Mouse (Mus musculus) T-helper 17 cell (primary cell): ENCODE data around the gene Cacna1d.

ENCODE experiments used
- in situ Hi-C, 2 experiments: fragments of 300-600 bp; cut with MboI, MseI; formaldehyde crosslinking; loops; 1 replicate in 1 of 2; 2 replicates in 1 of 2; pipeline ENCODE4 v1.15.1; 2025; ENCODE audit warnings: high pct_unique_total_duplicates in 2 of 2

Cacna1d gene

DNA sequence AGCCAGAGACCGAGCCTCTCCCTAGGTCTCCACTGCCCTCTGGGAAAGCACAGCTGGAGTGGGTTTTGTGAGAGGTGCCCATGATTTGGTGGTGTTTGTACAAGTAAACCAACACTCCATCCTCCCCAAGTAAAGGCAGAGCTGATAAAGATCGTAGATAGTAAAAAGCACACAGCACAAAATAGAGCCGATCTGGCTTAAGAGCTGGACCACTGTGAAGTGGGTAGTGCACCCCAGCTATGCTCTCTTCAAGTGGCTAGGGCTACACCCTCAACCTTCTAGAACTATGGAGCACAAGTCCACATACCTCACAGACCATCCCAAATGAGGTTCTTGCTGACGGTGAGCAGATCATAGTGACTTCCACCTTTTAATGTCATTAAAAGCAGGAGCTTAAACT is 451.8 kb downstream of the Cacna1d start:
- in situ Hi-C loops: loop anchor here in 1 of 2 experiments (5.0 kb wide), 1 partner anchor 53 kb away; no protein-coding TSS in a partner anchor

DNA sequence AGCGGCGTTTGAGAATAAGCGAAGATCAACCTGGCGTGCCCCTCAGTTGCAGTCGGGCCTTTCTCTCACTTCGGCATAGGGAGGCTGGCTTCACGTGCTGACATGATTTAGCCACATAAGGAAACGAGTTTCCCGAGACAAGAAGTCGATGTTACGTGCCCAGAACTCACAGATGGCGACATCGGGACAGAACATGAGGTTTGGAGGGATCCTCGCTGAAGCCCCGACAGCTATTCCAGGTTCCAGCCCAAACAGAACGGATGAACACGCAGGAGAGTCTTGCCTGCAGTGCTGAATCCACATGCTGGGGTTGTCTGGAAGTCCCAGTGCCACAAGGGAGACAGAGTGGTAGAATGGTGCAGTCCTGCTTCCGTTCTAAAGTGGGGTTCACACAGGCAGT is 452.8 kb downstream of the Cacna1d start:
- in situ Hi-C loops: loop anchor here in 1 of 2 experiments (5.0 kb wide), 1 partner anchor 54 kb away; no protein-coding TSS in a partner anchor

DNA sequence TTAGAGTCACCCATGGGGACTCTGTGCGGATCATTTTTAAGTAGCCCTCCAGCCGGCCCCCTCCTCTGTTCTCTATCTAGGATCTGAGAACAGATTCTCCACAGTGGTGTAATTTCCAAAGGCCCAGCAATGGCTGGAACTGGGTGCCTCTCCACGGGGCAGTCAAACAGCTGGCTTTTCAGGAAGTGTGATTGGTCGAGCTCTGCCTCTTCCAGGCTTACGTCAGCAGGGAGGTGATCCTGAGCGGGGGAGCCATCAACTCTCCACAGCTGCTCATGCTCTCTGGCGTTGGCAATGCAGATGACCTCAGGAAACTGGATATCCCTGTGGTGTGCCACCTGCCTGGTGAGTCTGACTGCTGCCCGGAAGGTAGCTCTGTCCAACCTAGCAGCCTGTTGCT is 457.9 kb downstream of the Cacna1d start:
- in situ Hi-C loops: no loop called here

DNA sequence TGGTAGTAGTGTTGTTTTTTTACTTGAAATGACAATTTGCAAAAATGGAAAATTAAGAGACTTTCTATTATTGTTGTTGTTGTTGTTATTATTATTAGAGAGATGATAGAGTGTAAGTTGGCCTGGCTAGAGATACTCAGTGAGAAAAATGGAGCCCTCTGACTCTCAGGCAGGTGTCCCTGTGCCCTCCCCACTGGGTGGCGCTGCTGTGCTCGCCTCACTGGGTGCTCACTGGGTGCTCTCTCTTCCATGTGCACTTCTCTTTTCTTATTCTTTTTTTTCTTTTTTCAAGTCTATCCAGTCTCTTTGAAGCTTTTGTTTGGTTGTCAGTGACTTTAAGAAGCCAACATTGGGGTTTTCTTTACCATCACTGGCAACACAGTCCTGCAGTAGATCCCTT is 463.9 kb downstream of the Cacna1d start:
- in situ Hi-C loops: no loop called here

- in situ Hi-C loops: no loop called here
These were observed 466.9 kb downstream of the Cacna1d start for GRCm38 (mm10) chr14:30024387-30024786.

DNA sequence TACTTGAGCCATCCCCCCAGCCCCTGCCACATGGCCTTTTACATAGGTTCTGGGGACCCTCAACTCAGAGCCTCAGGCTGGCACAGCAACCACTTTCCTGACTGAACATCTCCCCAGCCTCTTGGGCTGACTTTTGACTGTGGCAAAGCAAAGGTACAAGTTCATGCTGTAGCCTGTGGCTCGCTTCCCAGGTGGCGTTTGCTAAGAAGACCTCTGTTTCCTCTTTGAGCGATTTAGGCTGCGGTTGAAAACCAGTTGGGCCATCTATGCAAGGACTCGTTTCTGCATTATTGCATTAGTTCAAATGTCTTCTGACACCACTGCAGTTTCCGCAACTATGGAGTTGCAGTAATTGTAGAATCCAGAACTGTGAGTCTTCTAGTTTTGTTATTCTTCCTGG is 468.8 kb downstream of the Cacna1d start:
- in situ Hi-C loops: no loop called here

GRCm38 (mm10) chr14:30019792-30020575 is 471.3 kb downstream of the Cacna1d start:
- in situ Hi-C loops: loop anchor here in 1 of 2 experiments (5.0 kb wide), 1 partner anchor 1867 kb away; no protein-coding TSS in a partner anchor

DNA sequence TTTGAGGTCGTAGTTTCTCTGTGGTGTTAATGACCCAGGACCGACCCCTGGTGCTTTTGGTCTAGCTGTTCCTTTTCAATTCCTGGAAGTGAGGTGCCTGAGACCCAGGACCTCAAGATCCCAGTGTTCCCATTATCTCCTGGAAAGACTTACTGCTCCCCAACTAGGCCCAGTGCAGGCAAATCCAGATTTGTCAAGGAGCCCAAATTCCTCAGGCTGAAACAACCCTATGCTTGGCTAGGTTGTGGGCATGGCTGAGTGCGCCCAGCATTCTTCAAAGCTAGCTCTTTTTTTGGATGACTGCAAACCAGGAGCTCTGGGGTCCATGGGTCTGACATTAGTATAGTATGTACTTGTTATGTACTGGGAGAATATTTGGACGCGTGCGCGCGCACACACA is 471.9 kb downstream of the Cacna1d start:
- in situ Hi-C loops: loop anchor here in 1 of 2 experiments (5.0 kb wide), 1 partner anchor 1868 kb away; no protein-coding TSS in a partner anchor

GRCm38 (mm10) chr14:30018846-30019245 is 472.4 kb downstream of the Cacna1d start:
- in situ Hi-C loops: loop anchor here in 1 of 2 experiments (5.0 kb wide), 1 partner anchor 1868 kb away; no protein-coding TSS in a partner anchor

GRCm38 (mm10) chr14:30018463-30018801 is 472.8 kb downstream of the Cacna1d start:
- in situ Hi-C loops: loop anchor here in 1 of 2 experiments (5.0 kb wide), 1 partner anchor 1869 kb away; no protein-coding TSS in a partner anchor

GRCm38 (mm10) chr14:30017794-30018462 is 473.3 kb downstream of the Cacna1d start:
- in situ Hi-C loops: loop anchor here in 1 of 2 experiments (5.0 kb wide), 1 partner anchor 1869 kb away; no protein-coding TSS in a partner anchor

DNA sequence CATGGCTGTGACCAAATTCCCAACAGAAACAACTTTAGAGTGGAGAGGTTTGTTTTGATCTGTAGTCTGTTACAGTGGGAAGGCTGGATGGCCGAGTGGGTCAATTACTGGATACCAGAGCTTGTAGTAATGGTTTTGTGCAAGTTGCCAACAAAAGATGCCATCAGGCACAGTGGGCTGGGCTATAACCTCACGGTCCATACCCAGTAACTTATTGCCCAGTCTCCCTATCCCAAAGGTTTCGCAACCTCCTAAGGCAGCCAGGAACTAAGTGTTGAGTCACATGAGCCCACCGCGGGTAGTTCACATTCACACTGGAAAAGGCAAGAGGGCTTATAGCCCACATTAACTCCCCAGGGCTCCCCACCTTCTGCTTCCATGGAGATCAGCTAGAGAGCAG is 474.6 kb downstream of the Cacna1d start:
- in situ Hi-C loops: loop anchor here in 1 of 2 experiments (5.0 kb wide), 1 partner anchor 1871 kb away; no protein-coding TSS in a partner anchor

DNA sequence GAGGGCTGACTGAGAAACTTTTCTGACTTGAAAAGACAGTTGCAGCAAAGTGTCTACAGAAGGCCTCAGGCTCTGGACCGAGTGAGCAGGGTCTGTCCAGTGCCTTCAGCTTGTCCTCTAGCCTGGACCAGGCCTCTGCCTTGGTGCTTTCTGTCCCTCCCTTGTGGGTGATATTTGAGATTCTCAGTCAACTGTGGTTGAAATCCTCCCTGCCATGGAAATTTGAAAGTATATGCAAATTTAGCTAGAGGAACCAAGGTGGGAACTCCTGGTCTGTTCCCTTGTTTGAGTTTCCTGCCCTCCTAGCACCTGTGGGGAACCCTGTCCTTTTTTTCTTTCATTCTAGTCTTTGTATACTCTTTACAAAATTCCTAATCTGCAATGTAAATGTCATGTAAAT is 476.2 kb downstream of the Cacna1d start:
- in situ Hi-C loops: loop anchor here in 1 of 2 experiments (5.0 kb wide), 1 partner anchor 1872 kb away; no protein-coding TSS in a partner anchor

- in situ Hi-C loops: no loop called here
These were observed 476.8 kb downstream of the Cacna1d start for GRCm38 (mm10) chr14:30014487-30014886.

- in situ Hi-C loops: no loop called here
These were observed 479.2 kb downstream of the Cacna1d start for GRCm38 (mm10) chr14:30011886-30012560.

DNA sequence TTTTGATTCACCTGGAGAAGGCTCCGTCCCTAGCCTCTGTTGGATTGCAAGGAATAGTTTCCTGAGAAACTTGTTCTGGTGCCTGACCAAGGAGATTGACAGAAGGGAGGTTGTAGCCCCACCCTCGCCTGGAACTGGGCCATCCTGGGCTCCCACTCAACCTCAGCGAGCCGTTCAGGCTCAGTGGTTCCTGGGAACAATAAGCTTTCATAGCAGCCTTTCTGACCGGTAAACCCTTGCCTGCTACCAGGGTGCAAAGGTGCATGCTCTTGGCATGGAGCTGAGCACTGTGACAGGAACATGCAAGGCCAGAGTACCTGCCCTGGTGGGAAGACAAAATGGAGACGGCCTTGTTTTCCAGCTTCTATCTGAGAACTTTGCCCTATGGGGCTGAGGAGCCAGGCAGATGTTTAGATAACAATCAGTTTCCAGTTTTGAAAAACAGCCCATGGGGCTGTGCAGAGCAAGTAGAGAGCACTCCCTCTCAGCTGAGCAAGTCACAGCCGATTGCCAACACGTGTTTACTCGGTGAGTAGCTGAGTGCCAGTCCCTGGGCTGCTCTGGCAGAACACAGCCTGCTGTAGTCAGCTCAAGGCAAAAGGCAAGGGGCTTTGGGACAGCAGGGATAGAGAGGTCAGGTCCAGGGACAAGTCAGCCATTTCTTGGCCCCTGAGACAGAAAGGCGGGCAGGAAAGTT is 481.2 kb downstream of the Cacna1d start:
- in situ Hi-C loops: no loop called here

- in situ Hi-C loops: no loop called here
These were observed 482.3 kb downstream of the Cacna1d start, which contains the start of the genes Il17rb and Chdh for GRCm38 (mm10) chr14:30008733-30009575. Il17rb (minus strand) TSS chr14:30008896. Chdh (plus strand) TSS chr14:30009023.

- in situ Hi-C loops: loop anchor here in 1 of 2 experiments (5.0 kb wide), 1 partner anchor 98 kb away; no protein-coding TSS in a partner anchor
These were observed 491.8 kb downstream of the Cacna1d start for GRCm38 (mm10) chr14:29999475-29999811.

- in situ Hi-C loops: loop anchor here in 1 of 2 experiments (5.0 kb wide), 1 partner anchor 98 kb away; no protein-coding TSS in a partner anchor
These were observed 492.3 kb downstream of the Cacna1d start for GRCm38 (mm10) chr14:29998747-29999474.
